Mouse (Mus musculus): ENCODE data around the gene Nanos3. TPM values are rescaled to one million over a fixed set of nuclear protein-coding genes. Genes with fewer than 3 reads are reported as not detected.

Nanos3 gene
- total RNA-seq, 1 experiment from 2014 or later, result not detected

GRCm38 (mm10) chr8:84157620-84158019, 27.4 kb downstream of the Nanos3 start:
- no peak; a peak in 1 of 4 replicates for ATAC-seq (replicated peaks in 1 of 2; ENCODE audit: insufficient read depth in 1 of 2, low FRiP score in 2 of 2, low TSS enrichment in 1 of 2, low read depth in 1 of 2, poor library complexity in 2 of 2, severe bottlenecking in 2 of 2)

- ATAC-seq (replicated peaks in 1 of 2; ENCODE audit: insufficient read depth in 1 of 2, low FRiP score in 2 of 2, low TSS enrichment in 1 of 2, low read depth in 1 of 2, poor library complexity in 2 of 2, severe bottlenecking in 2 of 2), result no peak
These were observed 35.8 kb downstream of the Nanos3 start for GRCm38 (mm10) chr8:84149181-84149580.

- no peak for ATAC-seq (replicated peaks in 1 of 2; ENCODE audit: insufficient read depth in 1 of 2, low FRiP score in 2 of 2, low TSS enrichment in 1 of 2, low read depth in 1 of 2, poor library complexity in 2 of 2, severe bottlenecking in 2 of 2)
These were observed 36.5 kb downstream of the Nanos3 start for GRCm38 (mm10) chr8:84148531-84148850.

- peak; percentile 95 to 97 for ATAC-seq (replicated peaks in 1 of 2; ENCODE audit: insufficient read depth in 1 of 2, low FRiP score in 2 of 2, low TSS enrichment in 1 of 2, low read depth in 1 of 2, poor library complexity in 2 of 2, severe bottlenecking in 2 of 2)
These were observed 37.1 kb downstream of the Nanos3 start, which contains the start of the genes Cc2d1a and 4930432K21Rik for GRCm38 (mm10) chr8:84147769-84148530. Gene Cc2d1a (minus strand): TSS chr8:84147936. Gene 4930432K21Rik (plus strand): TSS chr8:84148025.

- no peak for ATAC-seq (replicated peaks in 1 of 2; ENCODE audit: insufficient read depth in 1 of 2, low FRiP score in 2 of 2, low TSS enrichment in 1 of 2, low read depth in 1 of 2, poor library complexity in 2 of 2, severe bottlenecking in 2 of 2)
These were observed 37.7 kb downstream of the Nanos3 start for GRCm38 (mm10) chr8:84147324-84147766.

- no peak for ATAC-seq (replicated peaks in 1 of 2; ENCODE audit: insufficient read depth in 1 of 2, low FRiP score in 2 of 2, low TSS enrichment in 1 of 2, low read depth in 1 of 2, poor library complexity in 2 of 2, severe bottlenecking in 2 of 2)
These were observed 40.3 kb downstream of the Nanos3 start for GRCm38 (mm10) chr8:84144636-84145245.

GRCm38 (mm10) chr8:84140838-84141237, 44.2 kb downstream of the Nanos3 start:
- ATAC-seq (replicated peaks in 1 of 2; ENCODE audit: insufficient read depth in 1 of 2, low FRiP score in 2 of 2, low TSS enrichment in 1 of 2, low read depth in 1 of 2, poor library complexity in 2 of 2, severe bottlenecking in 2 of 2), result no peak

GRCm38 (mm10) chr8:84137848-84138247, 47.2 kb downstream of the Nanos3 start:
- no peak for ATAC-seq (replicated peaks in 1 of 2; ENCODE audit: insufficient read depth in 1 of 2, low FRiP score in 2 of 2, low TSS enrichment in 1 of 2, low read depth in 1 of 2, poor library complexity in 2 of 2, severe bottlenecking in 2 of 2)

- ATAC-seq (replicated peaks in 1 of 2; ENCODE audit: insufficient read depth in 1 of 2, low FRiP score in 2 of 2, low TSS enrichment in 1 of 2, low read depth in 1 of 2, poor library complexity in 2 of 2, severe bottlenecking in 2 of 2), result peak in 1 of 2 experiments; percentile 39; a peak in 2 of 4 replicates
These were observed 52.8 kb downstream of the Nanos3 start for GRCm38 (mm10) chr8:84132225-84132624.

GRCm38 (mm10) chr8:84130806-84131205, 54.2 kb downstream of the Nanos3 start:
- ATAC-seq (replicated peaks in 1 of 2; ENCODE audit: insufficient read depth in 1 of 2, low FRiP score in 2 of 2, low TSS enrichment in 1 of 2, low read depth in 1 of 2, poor library complexity in 2 of 2, severe bottlenecking in 2 of 2), result no peak

- 0 out of 4 replicates have a peak, but pooled peaks of 1 of the 2 experiments have one; percentile 17 for ATAC-seq (replicated peaks in 1 of 2; ENCODE audit: insufficient read depth in 1 of 2, low FRiP score in 2 of 2, low TSS enrichment in 1 of 2, low read depth in 1 of 2, poor library complexity in 2 of 2, severe bottlenecking in 2 of 2)
These were observed 56.7 kb downstream of the Nanos3 start for GRCm38 (mm10) chr8:84128277-84128676.

GRCm38 (mm10) chr8:84127202-84127901, 57.7 kb downstream of the Nanos3 start:
- ATAC-seq (replicated peaks in 1 of 2; ENCODE audit: insufficient read depth in 1 of 2, low FRiP score in 2 of 2, low TSS enrichment in 1 of 2, low read depth in 1 of 2, poor library complexity in 2 of 2, severe bottlenecking in 2 of 2), result peak; percentile 74 to 76

- peak; percentile 26 to 38; a peak in 3 of 4 replicates for ATAC-seq (replicated peaks in 1 of 2; ENCODE audit: insufficient read depth in 1 of 2, low FRiP score in 2 of 2, low TSS enrichment in 1 of 2, low read depth in 1 of 2, poor library complexity in 2 of 2, severe bottlenecking in 2 of 2)
These were observed 58.3 kb downstream of the Nanos3 start for GRCm38 (mm10) chr8:84126742-84127141.

GRCm38 (mm10) chr8:84125656-84126055, 59.4 kb downstream of the Nanos3 start, which contains the start of gene Podnl1:
Gene Podnl1 (plus strand): TSS chr8:84125989.
- no peak for ATAC-seq (replicated peaks in 1 of 2; ENCODE audit: insufficient read depth in 1 of 2, low FRiP score in 2 of 2, low TSS enrichment in 1 of 2, low read depth in 1 of 2, poor library complexity in 2 of 2, severe bottlenecking in 2 of 2)

Other genes starting within 250 kb of the Nanos3 start
- gene Gm10644, start 230.0 kb downstream of the Nanos3 start, total RNA-seq (2017), result 0.30 TPM in 1 of 2 replicates, not detected in the other
- gene Asf1b, start 229.7 kb downstream of the Nanos3 start, total RNA-seq (2017), result 22.3 and 22.5 TPM in 2 replicates
- 24.0 and 27.6 TPM in 2 replicates for gene Prkaca, start 212.2 kb downstream of the Nanos3 start, total RNA-seq (2017)
- gene Samd1, start 187.5 kb downstream of the Nanos3 start, total RNA-seq (2017), result 52.8 and 53.4 TPM in 2 replicates
- 0.31 and 1.1 TPM in 2 replicates for gene 1700067K01Rik, start 183.7 kb downstream of the Nanos3 start, total RNA-seq (2017)
- gene 2210011C24Rik, start 173.0 kb downstream of the Nanos3 start, total RNA-seq (2017), result not detected in 2 replicates
- 0.31 TPM in 1 of 2 replicates, not detected in the other for gene Palm3, start 163.7 kb downstream of the Nanos3 start, total RNA-seq (2017)
- gene Il27ra, start 142.6 kb downstream of the Nanos3 start, total RNA-seq (2017), result 14.8 and 19.4 TPM in 2 replicates
- not detected in 2 replicates for gene Rln3, start 140.2 kb downstream of the Nanos3 start, total RNA-seq (2017)
- gene Gm10643, start 120.1 kb downstream of the Nanos3 start, total RNA-seq (2017), result 2.5 and 3.6 TPM in 2 replicates
- 2.3 and 5.3 TPM in 2 replicates for gene Rfx1, start 118.4 kb downstream of the Nanos3 start, total RNA-seq (2017)
- gene Dcaf15, start 80.4 kb downstream of the Nanos3 start, total RNA-seq (2017), result 21.0 and 23.1 TPM in 2 replicates
- gene Podnl1, start 59.2 kb downstream of the Nanos3 start, total RNA-seq (2017), result 1.4 and 2.7 TPM in 2 replicates
- gene Cc2d1a, start 37.3 kb downstream of the Nanos3 start, total RNA-seq (2017), result 5.8 and 7.0 TPM in 2 replicates
- 2.7 and 3.8 TPM in 2 replicates for gene 4930432K21Rik, start 37.2 kb downstream of the Nanos3 start, total RNA-seq (2017)
- gene Zswim4, start 51.8 kb upstream of the Nanos3 start, total RNA-seq (2017), result 6.8 and 13.4 TPM in 2 replicates
- 68.7 and 88.1 TPM in 2 replicates for gene D8Ertd738e, start 64.5 kb upstream of the Nanos3 start, total RNA-seq (2017)
- gene Mri1, start 72.1 kb upstream of the Nanos3 start, total RNA-seq (2017), result 12.5 and 16.5 TPM in 2 replicates
- 6.6 and 17.1 TPM in 2 replicates for gene Ccdc130, start 85.2 kb upstream of the Nanos3 start, total RNA-seq (2017)
- 9.8 and 13.2 TPM in 2 replicates for gene Cacna1a, start 203.2 kb upstream of the Nanos3 start, total RNA-seq (2017)